Mouse (Mus musculus): Measurements from ENCODE around the gene Crocc. TPM values are rescaled to one million over a fixed set of nuclear protein-coding genes. Genes with fewer than 3 reads are reported as not detected.

Crocc gene
- polyA plus RNA-seq, 1 experiment from 2014 or later, result 5.1 TPM

- H3K9me3 ChIP-seq (ENCODE audit: control insufficient read depth, low read length), result no peaks in the 10 kb centered on the region
- no peaks in the 10 kb centered on the region for H3K27me3 ChIP-seq (replicated peaks; ENCODE audit: control insufficient read depth, insufficient read depth, low read length)
- ATAC-seq (ENCODE audit: low read depth) (peak; percentile 32), DNase-seq (ENCODE audit: low spot score) (peak; percentile 87)
- WGBS, result 18% methylated on average over 13 of the region's 14 CpGs
- H3K4me3 ChIP-seq (ENCODE audit: low read depth, low read length), result peak overlapping the region; percentile 63
- H3K36me3 ChIP-seq (ENCODE audit: control insufficient read depth, insufficient read depth, low read length), result peaks cover 54% of the 10 kb centered on the region
- H3K27ac ChIP-seq (replicated peaks; ENCODE audit: low read depth, low read length), result peak overlapping the region; percentile 91
- peak overlapping the region; percentile 66 for H3K4me2 ChIP-seq (ENCODE audit: low read depth, low read length)
- H3K4me1 ChIP-seq (ENCODE audit: control insufficient read depth, insufficient read depth, low read length), result peaks cover 21% of the 10 kb centered on the region
- H3K9ac ChIP-seq (ENCODE audit: low read depth, low read length), result peak overlapping the region; percentile 86
Measured at GRCm38 (mm10) chr4:141011556-141012328, 48.6 kb downstream of the Crocc start.

- Histone ChIP-seq H3K4me2 (ENCODE audit: low read depth, low read length) (peak overlapping the region; percentile 66), H3K27me3 (replicated peaks; ENCODE audit: control insufficient read depth, insufficient read depth, low read length) (no peaks in the 10 kb centered on the region), H3K4me1 (ENCODE audit: control insufficient read depth, insufficient read depth, low read length) (peaks cover 21% of the 10 kb centered on the region), H3K9ac (ENCODE audit: low read depth, low read length) (peak overlapping the region; percentile 86), H3K27ac (replicated peaks; ENCODE audit: low read depth, low read length) (peak overlapping the region; percentile 91), H3K4me3 (ENCODE audit: low read depth, low read length) (peak overlapping the region; percentile 63), H3K9me3 (ENCODE audit: control insufficient read depth, low read length) (no peaks in the 10 kb centered on the region), H3K36me3 (ENCODE audit: control insufficient read depth, insufficient read depth, low read length) (peaks cover 54% of the 10 kb centered on the region)
- DNase-seq (ENCODE audit: low spot score) (peak; percentile 78), ATAC-seq (ENCODE audit: low read depth) (peak; percentile 44)
- 2% methylated on average over 14 of the region's 17 CpGs for WGBS
Measured at GRCm38 (mm10) chr4:141010941-141011429, 49.4 kb downstream of the Crocc start.

GRCm38 (mm10) chr4:141010526-141010925 lies 49.8 kb downstream of the Crocc start:
- H3K27ac ChIP-seq (replicated peaks; ENCODE audit: low read depth, low read length), result peak overlapping the region; percentile 91
- peaks cover 21% of the 10 kb centered on the region for H3K4me1 ChIP-seq (ENCODE audit: control insufficient read depth, insufficient read depth, low read length)
- peaks cover 54% of the 10 kb centered on the region for H3K36me3 ChIP-seq (ENCODE audit: control insufficient read depth, insufficient read depth, low read length)
- WGBS, result 0% methylated on average over 12 of the region's 26 CpGs
- peak overlapping the region; percentile 66 for H3K4me2 ChIP-seq (ENCODE audit: low read depth, low read length)
- H3K27me3 ChIP-seq (replicated peaks; ENCODE audit: control insufficient read depth, insufficient read depth, low read length), result no peaks in the 10 kb centered on the region
- H3K9ac ChIP-seq (ENCODE audit: low read depth, low read length), result peak overlapping the region; percentile 86
- ATAC-seq (ENCODE audit: low read depth) (peak; percentile 89), DNase-seq (ENCODE audit: low spot score) (peak; percentile 89)
- H3K4me3 ChIP-seq (ENCODE audit: low read depth, low read length), result peak overlapping the region; percentile 63
- no peaks in the 10 kb centered on the region for H3K9me3 ChIP-seq (ENCODE audit: control insufficient read depth, low read length)

GRCm38 (mm10) chr4:141010118-141010517 lies 50.2 kb downstream of the Crocc start, which contains the start of gene Mfap2:
Mfap2 (plus strand) TSS chr4:141010418.
- H3K4me1 ChIP-seq (ENCODE audit: control insufficient read depth, insufficient read depth, low read length), result peaks cover 21% of the 10 kb centered on the region
- peaks cover 54% of the 10 kb centered on the region for H3K36me3 ChIP-seq (ENCODE audit: control insufficient read depth, insufficient read depth, low read length)
- peak within 1 kb of the TSS; percentile 86 for H3K9ac ChIP-seq (ENCODE audit: low read depth, low read length)
- H3K4me3 ChIP-seq (ENCODE audit: low read depth, low read length), result peak within 1 kb of the TSS; percentile 63
- H3K9me3 ChIP-seq (ENCODE audit: control insufficient read depth, low read length), result no peaks in the 10 kb centered on the region
- peak within 1 kb of the TSS; percentile 91 for H3K27ac ChIP-seq (replicated peaks; ENCODE audit: low read depth, low read length)
- no peak for DNase-seq (ENCODE audit: low spot score)
- ATAC-seq (ENCODE audit: low read depth), result peak; percentile 0; the same call in 1 of the 2 replicates
- H3K4me2 ChIP-seq (ENCODE audit: low read depth, low read length), result peak within 1 kb of the TSS; percentile 66
- 11% methylated on average over 6 of the region's 7 CpGs for WGBS
- no peaks in the 10 kb centered on the region for H3K27me3 ChIP-seq (replicated peaks; ENCODE audit: control insufficient read depth, insufficient read depth, low read length)

GRCm38 (mm10) chr4:141008028-141008427 lies 52.3 kb downstream of the Crocc start:
- no peaks in the 10 kb centered on the region for H3K27me3 ChIP-seq (replicated peaks; ENCODE audit: control insufficient read depth, insufficient read depth, low read length)
- ATAC-seq (ENCODE audit: low read depth) (no peak), DNase-seq (ENCODE audit: low spot score) (no peak)
- peaks cover 19% of the 10 kb centered on the region for H3K4me1 ChIP-seq (ENCODE audit: control insufficient read depth, insufficient read depth, low read length)
- H3K9me3 ChIP-seq (ENCODE audit: control insufficient read depth, low read length), result no peaks in the 10 kb centered on the region
- WGBS, result 93% methylated on average over 7 of the region's 8 CpGs
- H3K9ac ChIP-seq (ENCODE audit: low read depth, low read length), result no peak overlapping the region
- H3K27ac ChIP-seq (replicated peaks; ENCODE audit: low read depth, low read length), result no peak overlapping the region
- peaks cover 54% of the 10 kb centered on the region for H3K36me3 ChIP-seq (ENCODE audit: control insufficient read depth, insufficient read depth, low read length)
- no peak overlapping the region for H3K4me3 ChIP-seq (ENCODE audit: low read depth, low read length)
- no peak overlapping the region for H3K4me2 ChIP-seq (ENCODE audit: low read depth, low read length)

- H3K4me2 ChIP-seq (ENCODE audit: low read depth, low read length), result no peak overlapping the region
- 0 out of 2 replicates have a peak, but pooled peaks cover 5% of the 10 kb centered on the region for H3K4me1 ChIP-seq (ENCODE audit: control insufficient read depth, insufficient read depth, low read length)
- H3K9me3 ChIP-seq (ENCODE audit: control insufficient read depth, low read length), result no peaks in the 10 kb centered on the region
- 94% methylated on average over 11 of the region's 13 CpGs for WGBS
- peaks cover 68% of the 10 kb centered on the region for H3K36me3 ChIP-seq (ENCODE audit: control insufficient read depth, insufficient read depth, low read length)
- DNase-seq (ENCODE audit: low spot score) (no peak), ATAC-seq (ENCODE audit: low read depth) (no peak)
- H3K27ac ChIP-seq (replicated peaks; ENCODE audit: low read depth, low read length), result no peak overlapping the region
- H3K4me3 ChIP-seq (ENCODE audit: low read depth, low read length), result no peak overlapping the region
- no peaks in the 10 kb centered on the region for H3K27me3 ChIP-seq (replicated peaks; ENCODE audit: control insufficient read depth, insufficient read depth, low read length)
- H3K9ac ChIP-seq (ENCODE audit: low read depth, low read length), result no peak overlapping the region
Measured at GRCm38 (mm10) chr4:141005983-141006382, 54.4 kb downstream of the Crocc start.

- peaks cover 89% of the 10 kb centered on the region for H3K36me3 ChIP-seq (ENCODE audit: control insufficient read depth, insufficient read depth, low read length)
- H3K4me3 ChIP-seq (ENCODE audit: low read depth, low read length), result no peak overlapping the region
- no peak overlapping the region for H3K4me2 ChIP-seq (ENCODE audit: low read depth, low read length)
- 95% methylated on average over 9 of the region's 9 CpGs for WGBS
- H3K9me3 ChIP-seq (ENCODE audit: control insufficient read depth, low read length), result no peaks in the 10 kb centered on the region
- DNase-seq (ENCODE audit: low spot score), result no peak
- H3K27me3 ChIP-seq (replicated peaks; ENCODE audit: control insufficient read depth, insufficient read depth, low read length), result no peaks in the 10 kb centered on the region
- no peak for ATAC-seq (ENCODE audit: low read depth)
- H3K9ac ChIP-seq (ENCODE audit: low read depth, low read length), result no peak overlapping the region
- no peaks in the 10 kb centered on the region for H3K4me1 ChIP-seq (ENCODE audit: control insufficient read depth, insufficient read depth, low read length)
- no peak overlapping the region for H3K27ac ChIP-seq (replicated peaks; ENCODE audit: low read depth, low read length)
Measured at GRCm38 (mm10) chr4:140996812-140997211, 63.5 kb downstream of the Crocc start.

GRCm38 (mm10) chr4:140995811-140996210 lies 64.5 kb downstream of the Crocc start:
- no peak overlapping the region for H3K27ac ChIP-seq (replicated peaks; ENCODE audit: low read depth, low read length)
- H3K27me3 ChIP-seq (replicated peaks; ENCODE audit: control insufficient read depth, insufficient read depth, low read length), result no peaks in the 10 kb centered on the region
- ATAC-seq (ENCODE audit: low read depth), result no peak
- H3K4me2 ChIP-seq (ENCODE audit: low read depth, low read length), result no peak overlapping the region
- no peaks in the 10 kb centered on the region for H3K4me1 ChIP-seq (ENCODE audit: control insufficient read depth, insufficient read depth, low read length)
- WGBS, result 93% methylated on average over 8 of the region's 8 CpGs
- peaks cover 80% of the 10 kb centered on the region for H3K36me3 ChIP-seq (ENCODE audit: control insufficient read depth, insufficient read depth, low read length)
- no peaks in the 10 kb centered on the region for H3K9me3 ChIP-seq (ENCODE audit: control insufficient read depth, low read length)
- no peak for DNase-seq (ENCODE audit: low spot score)
- no peak overlapping the region for H3K9ac ChIP-seq (ENCODE audit: low read depth, low read length)
- H3K4me3 ChIP-seq (ENCODE audit: low read depth, low read length), result no peak overlapping the region
